Mouse (Mus musculus): Measurements from ENCODE around the gene Vpreb1. TPM values are rescaled to one million over a fixed set of nuclear protein-coding genes. Genes with fewer than 3 reads are reported as not detected.

The Vpreb1 gene
- polyA plus RNA-seq, 1 experiment from 2014 or later: 2.2 TPM

DNA sequence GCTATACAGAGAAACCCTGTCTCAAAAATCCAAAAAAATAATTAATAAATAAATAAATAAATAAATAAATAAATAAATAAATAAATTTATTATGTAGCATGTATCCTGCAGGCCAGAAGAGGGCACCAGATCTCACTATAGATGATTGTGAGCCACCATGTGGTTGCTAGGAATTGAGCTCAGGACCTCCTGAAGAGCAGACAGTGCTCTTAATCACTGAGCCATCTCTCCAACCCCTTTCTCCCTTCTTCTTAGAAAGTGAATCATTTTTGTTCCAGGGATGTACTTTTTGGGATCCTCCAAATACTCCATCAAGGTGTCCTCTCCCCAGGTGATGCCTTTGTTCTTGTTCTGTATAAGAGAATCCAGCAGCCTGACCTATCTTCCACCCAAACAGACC, 21.4 kb downstream of the Vpreb1 start:
- no peak overlapping the region for H3K4me2 ChIP-seq (replicated peaks)
- H3K9ac ChIP-seq: no peak overlapping the region
- H3K4me1 ChIP-seq: no peaks in the 10 kb centered on the region
- no peak overlapping the region for H3K4me3 ChIP-seq
- H3K27ac ChIP-seq: no peak overlapping the region
- no peaks in the 10 kb centered on the region for H3K36me3 ChIP-seq
- no peak for ATAC-seq (ENCODE audit: low FRiP score, low read depth)
- no peaks in the 10 kb centered on the region for H3K27me3 ChIP-seq
- H3K9me3 ChIP-seq: no peaks in the 10 kb centered on the region

DNA sequence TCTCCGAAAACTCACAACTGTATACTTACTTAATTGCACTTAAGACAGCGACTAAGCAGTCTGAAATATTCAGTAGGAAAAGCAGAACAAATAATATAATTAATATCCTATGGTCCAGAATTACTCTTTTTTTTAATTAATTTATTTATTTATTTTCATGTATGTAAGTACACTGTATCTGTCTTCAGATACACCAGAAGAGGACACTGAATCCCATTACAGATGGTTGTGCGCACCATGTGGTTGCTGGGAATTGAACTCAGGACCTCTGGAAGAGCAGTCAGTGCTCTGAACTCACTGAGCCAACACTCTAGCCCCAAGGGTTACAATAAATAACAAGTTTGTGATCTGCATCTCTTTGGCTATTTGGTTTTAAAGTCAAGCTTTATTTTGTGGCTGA, 41.0 kb downstream of the Vpreb1 start:
- WGBS: 88% methylated on average over 3 of the region's 3 CpGs
- Histone ChIP-seq H3K4me2 (replicated peaks) (no peak overlapping the region), H3K9me3 (no peaks in the 10 kb centered on the region), H3K9ac (no peak overlapping the region), H3K4me3 (no peak overlapping the region), H3K4me1 (peaks cover 6% of the 10 kb centered on the region; the same call in 1 of the 2 replicates), H3K27ac (no peak overlapping the region), H3K36me3 (no peaks in the 10 kb centered on the region), H3K27me3 (no peaks in the 10 kb centered on the region)
- ATAC-seq (ENCODE audit: low FRiP score, low read depth): no peak; the same call in 1 of the 2 replicates

GRCm38 (mm10) chr16:16828757-16829615, 41.7 kb downstream of the Vpreb1 start, which contains the start of gene Spag6l:
TSS of gene Spag6l (minus strand) at chr16:16829456.
- H3K9ac ChIP-seq: peak within 1 kb of the TSS; percentile 31; the same call in 1 of the 2 replicates
- 8% methylated on average over 33 of the region's 33 CpGs for WGBS

DNA sequence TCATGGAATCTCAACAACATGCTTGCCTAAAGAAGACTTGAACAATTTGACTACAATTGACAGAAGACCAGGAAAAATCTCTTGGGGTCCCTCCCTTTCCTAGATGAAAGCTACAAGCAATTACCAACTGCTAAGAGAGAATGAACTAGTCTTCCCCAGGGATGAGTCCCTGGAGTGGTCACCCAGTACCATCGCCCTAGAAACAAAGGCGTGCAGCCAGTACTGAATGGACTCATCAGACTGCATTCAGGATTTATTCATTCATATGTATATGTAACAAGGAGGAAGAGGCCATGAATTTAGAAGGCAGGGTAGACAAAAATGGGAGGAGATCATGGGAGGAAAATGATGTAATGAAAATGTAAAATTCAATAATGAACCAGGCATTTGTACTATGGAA, 44.4 kb downstream of the Vpreb1 start:
- 91% methylated on average over 2 of the region's 2 CpGs for WGBS
- Histone ChIP-seq H3K4me3 (no peak overlapping the region), H3K9ac (no peak overlapping the region), H3K9me3 (no peaks in the 10 kb centered on the region), H3K27ac (no peak overlapping the region), H3K4me1 (peaks cover 6% of the 10 kb centered on the region; the same call in 1 of the 2 replicates), H3K27me3 (no peaks in the 10 kb centered on the region), H3K36me3 (no peaks in the 10 kb centered on the region), H3K4me2 (replicated peaks) (no peak overlapping the region)
- no peak for ATAC-seq (ENCODE audit: low FRiP score, low read depth)

More at GRCm38 (mm10) chr16:16828757-16829615, 41.7 kb downstream of the Vpreb1 start, which contains the start of gene Spag6l:
- peak; percentile 90 for ATAC-seq (ENCODE audit: low FRiP score, low read depth)
- no peaks in the 10 kb centered on the region for H3K9me3 ChIP-seq
- H3K4me1 ChIP-seq: peaks cover 6% of the 10 kb centered on the region; the same call in 1 of the 2 replicates
- H3K36me3 ChIP-seq: no peaks in the 10 kb centered on the region
- peak within 1 kb of the TSS; percentile 42 for H3K4me3 ChIP-seq
- H3K27ac ChIP-seq: no peak within 1 kb of the TSS
- no peaks in the 10 kb centered on the region for H3K27me3 ChIP-seq
- peak within 1 kb of the TSS; percentile 82 for H3K4me2 ChIP-seq (replicated peaks)

- ATAC-seq (ENCODE audit: low FRiP score, low read depth): no peak
- 42% methylated on average over 5 of the region's 5 CpGs for WGBS
- no peak overlapping the region for H3K9ac ChIP-seq
- no peak overlapping the region for H3K27ac ChIP-seq
- no peaks in the 10 kb centered on the region for H3K9me3 ChIP-seq
- H3K36me3 ChIP-seq: no peaks in the 10 kb centered on the region
- H3K27me3 ChIP-seq: no peaks in the 10 kb centered on the region
- H3K4me2 ChIP-seq (replicated peaks): no peak overlapping the region
- peaks cover 6% of the 10 kb centered on the region; the same call in 1 of the 2 replicates for H3K4me1 ChIP-seq
- no peak overlapping the region for H3K4me3 ChIP-seq
These were observed 45.2 kb downstream of the Vpreb1 start for GRCm38 (mm10) chr16:16825476-16825875.

Other genes with a start within 250 kb of the Vpreb1 start
- not detected in 2 replicates for gene Olfr19, start 194.4 kb downstream of the Vpreb1 start, polyA plus RNA-seq (2015; fragmentation: Nextera tagmentation; extraction: Ambion mirVana)
- gene Spag6l, start 41.4 kb downstream of the Vpreb1 start, polyA plus RNA-seq (2015; fragmentation: Nextera tagmentation; extraction: Ambion mirVana): 0.11 and 0.13 TPM in 2 replicates
- gene Igll1, start 6.9 kb downstream of the Vpreb1 start, polyA plus RNA-seq (2015; fragmentation: Nextera tagmentation; extraction: Ambion mirVana): 0.23 TPM in 1 of 2 replicates, not detected in the other
- gene Top3b, start 107 bp downstream of the Vpreb1 start, polyA plus RNA-seq (2015; fragmentation: Nextera tagmentation; extraction: Ambion mirVana): 67.4 and 85.0 TPM in 2 replicates
- gene Ppm1f, start 25.6 kb upstream of the Vpreb1 start, polyA plus RNA-seq (2015; fragmentation: Nextera tagmentation; extraction: Ambion mirVana): 33.6 and 37.5 TPM in 2 replicates
- 145 and 155 TPM in 2 replicates for gene Mapk1, start 112.5 kb upstream of the Vpreb1 start, polyA plus RNA-seq (2015; fragmentation: Nextera tagmentation; extraction: Ambion mirVana)
- 53.8 and 57.3 TPM in 2 replicates for gene Ypel1, start 198.9 kb upstream of the Vpreb1 start, polyA plus RNA-seq (2015; fragmentation: Nextera tagmentation; extraction: Ambion mirVana)
- gene Ppil2, start 240.4 kb upstream of the Vpreb1 start, polyA plus RNA-seq (2015; fragmentation: Nextera tagmentation; extraction: Ambion mirVana): 150 and 158 TPM in 2 replicates